Mouse (Mus musculus) kidney, embryonic 15.5 days (tissue): Measurements from ENCODE around the gene Qprt. TPM values are rescaled to one million over a fixed set of nuclear protein-coding genes. Genes with fewer than 3 reads are reported as not detected.

Experiments used
- ATAC-seq: fragments of 200-750 bp; cut with Nextera tagmentation; replicated peaks from 2 replicates; pipeline ENCODE4 v1.8.0; 2017; ENCODE audit warnings: moderate TSS enrichment; ENCODE audit not compliant: low FRiP score
- H3K27ac ChIP-seq: fragments of 300-500 bp; sonication (generic); 2 replicates; pipeline ENCODE4 v1.5.1; 2015; ENCODE audit warnings: mild to moderate bottlenecking, inconsistent platforms
- H3K27me3 ChIP-seq: fragments of 300-500 bp; sonication (generic); 2 replicates; pipeline ENCODE4 v1.6.1; 2015; ENCODE audit warnings: inconsistent platforms
- H3K36me3 ChIP-seq: fragments of 300-500 bp; sonication (generic); 2 replicates; pipeline ENCODE4 v1.6.1; 2015; ENCODE audit warnings: inconsistent platforms
- H3K4me1 ChIP-seq: fragments of 300-500 bp; sonication (generic); 2 replicates; pipeline ENCODE4 v1.6.1; 2015; ENCODE audit warnings: inconsistent platforms
- H3K4me2 ChIP-seq: fragments of 300-500 bp; sonication (generic); 2 replicates; pipeline ENCODE4 v1.6.1; 2015; ENCODE audit warnings: moderate library complexity, mild to moderate bottlenecking, inconsistent platforms
- H3K4me3 ChIP-seq: fragments of 300-500 bp; sonication (generic); replicated peaks from 2 replicates; pipeline ENCODE4 v1.5.1; 2015; ENCODE audit warnings: mild to moderate bottlenecking, inconsistent platforms
- H3K9ac ChIP-seq: fragments of 300-500 bp; sonication (generic); 2 replicates; pipeline ENCODE4 v1.6.1; 2015; ENCODE audit warnings: mild to moderate bottlenecking, inconsistent platforms
- H3K9me3 ChIP-seq: fragments of 300-500 bp; sonication (generic); replicated peaks from 2 replicates; pipeline ENCODE4 v1.6.1; 2016; ENCODE audit warnings: inconsistent platforms
- WGBS: fragments of 180-500 bp; shearing (Covaris S2); methylation state at CpG from one replicate; pipeline ENCODE4 v1.1.7; 2015; ENCODE audit warnings: mixed read lengths; 5-methylcytosine and 5-hydroxymethylcytosine counted together
- polyA plus RNA-seq: library from polyadenylated mRNA; unstranded; fragments of >200 nt; fragmentation: Nextera tagmentation; extraction: Ambion mirVana; gene quantifications from 2 replicates; pipeline ENCODE4 v1.2.1, GENCODE M21; 2015

Qprt gene
- polyA plus RNA-seq, 1 experiment from 2014 or later = 19.0 TPM

GRCm38 (mm10) chr7:127142666-127143065 is 20.6 kb upstream of the Qprt start:
- H3K27ac ChIP-seq = no peak overlapping the region
- no peak overlapping the region for H3K4me2 ChIP-seq
- ATAC-seq = no peak
- H3K9ac ChIP-seq = no peak overlapping the region
- 84% methylated on average over 4 of the region's 4 CpGs for WGBS
- no peaks in the 10 kb centered on the region for H3K36me3 ChIP-seq
- H3K4me1 ChIP-seq = peaks cover 7% of the 10 kb centered on the region; the same call in 1 of the 2 replicates
- H3K4me3 ChIP-seq = no peak overlapping the region
- H3K9me3 ChIP-seq = no peaks in the 10 kb centered on the region
- H3K27me3 ChIP-seq = no peaks in the 10 kb centered on the region

- H3K4me2 ChIP-seq = no peak overlapping the region
- no peaks in the 10 kb centered on the region for H3K27me3 ChIP-seq
- peaks cover 9% of the 10 kb centered on the region; the same call in 1 of the 2 replicates for H3K4me1 ChIP-seq
- no peak for ATAC-seq
- H3K36me3 ChIP-seq = no peaks in the 10 kb centered on the region
- H3K27ac ChIP-seq = no peak overlapping the region
- WGBS = 52% methylated on average over 2 of the region's 2 CpGs
- H3K9ac ChIP-seq = no peak overlapping the region
- no peak overlapping the region for H3K4me3 ChIP-seq
- no peaks in the 10 kb centered on the region for H3K9me3 ChIP-seq
Observed at GRCm38 (mm10) chr7:127142214-127142613, 20.2 kb upstream of the Qprt start.

- Histone ChIP-seq H3K27me3 (no peaks in the 10 kb centered on the region), H3K9ac (no peak overlapping the region), H3K4me2 (no peak overlapping the region), H3K27ac (no peak overlapping the region), H3K9me3 (no peaks in the 10 kb centered on the region), H3K4me3 (no peak overlapping the region), H3K4me1 (peaks cover 9% of the 10 kb centered on the region; the same call in 1 of the 2 replicates), H3K36me3 (no peaks in the 10 kb centered on the region)
- WGBS = 65% methylated on average over 7 of the region's 7 CpGs
- no peak for ATAC-seq
Observed at GRCm38 (mm10) chr7:127140623-127141404, 18.8 kb upstream of the Qprt start.

- H3K36me3 ChIP-seq = no peaks in the 10 kb centered on the region
- no peaks in the 10 kb centered on the region for H3K9me3 ChIP-seq
- H3K27me3 ChIP-seq = no peaks in the 10 kb centered on the region
- ATAC-seq = no peak
- no peak overlapping the region for H3K4me3 ChIP-seq
- no peak overlapping the region for H3K9ac ChIP-seq
- WGBS = 60% methylated on average over 5 of the region's 5 CpGs
- H3K27ac ChIP-seq = no peak overlapping the region
- H3K4me1 ChIP-seq = peaks cover 6% of the 10 kb centered on the region
- H3K4me2 ChIP-seq = no peak overlapping the region
Observed at GRCm38 (mm10) chr7:127139562-127139961, 17.5 kb upstream of the Qprt start.

GRCm38 (mm10) chr7:127139100-127139499 is 17.1 kb upstream of the Qprt start:
- no peak for ATAC-seq
- Histone ChIP-seq H3K9ac (no peak overlapping the region), H3K4me3 (no peak overlapping the region), H3K27me3 (no peaks in the 10 kb centered on the region), H3K9me3 (no peaks in the 10 kb centered on the region), H3K36me3 (no peaks in the 10 kb centered on the region), H3K4me2 (no peak overlapping the region), H3K27ac (no peak overlapping the region), H3K4me1 (peaks cover 6% of the 10 kb centered on the region)
- 90% methylated on average over 7 of the region's 7 CpGs for WGBS

GRCm38 (mm10) chr7:127137262-127138017 is 15.4 kb upstream of the Qprt start, which contains the start of gene Spn:
Gene Spn (minus strand): TSS chr7:127137823.
- Histone ChIP-seq H3K9me3 (no peaks in the 10 kb centered on the region), H3K4me1 (peaks cover 6% of the 10 kb centered on the region), H3K36me3 (no peaks in the 10 kb centered on the region), H3K27ac (no peak within 1 kb of the TSS), H3K27me3 (no peaks in the 10 kb centered on the region), H3K4me2 (no peak within 1 kb of the TSS), H3K4me3 (no peak within 1 kb of the TSS), H3K9ac (no peak within 1 kb of the TSS)
- ATAC-seq = no peak
- 65% methylated on average over 9 of the region's 9 CpGs for WGBS

- Histone ChIP-seq H3K27ac (no peak overlapping the region), H3K4me3 (no peak overlapping the region), H3K9me3 (no peaks in the 10 kb centered on the region), H3K36me3 (no peaks in the 10 kb centered on the region), H3K4me2 (no peak overlapping the region), H3K9ac (no peak overlapping the region), H3K27me3 (no peaks in the 10 kb centered on the region), H3K4me1 (peaks cover 6% of the 10 kb centered on the region)
- no peak for ATAC-seq
- 87% methylated on average over 22 of the region's 22 CpGs for WGBS
Observed at GRCm38 (mm10) chr7:127136181-127137071, 14.4 kb upstream of the Qprt start.

GRCm38 (mm10) chr7:127134821-127135447 is 12.9 kb upstream of the Qprt start:
- Histone ChIP-seq H3K27ac (no peak overlapping the region), H3K9me3 (no peaks in the 10 kb centered on the region), H3K27me3 (no peaks in the 10 kb centered on the region), H3K4me1 (peaks cover 6% of the 10 kb centered on the region), H3K9ac (no peak overlapping the region), H3K36me3 (no peaks in the 10 kb centered on the region), H3K4me3 (no peak overlapping the region), H3K4me2 (no peak overlapping the region)
- WGBS = 71% methylated on average over 11 of the region's 11 CpGs
- ATAC-seq = no peak

GRCm38 (mm10) chr7:127133125-127133524 is 11.1 kb upstream of the Qprt start:
- H3K4me2 ChIP-seq = no peak overlapping the region
- H3K27ac ChIP-seq = no peak overlapping the region
- H3K9ac ChIP-seq = no peak overlapping the region
- H3K4me3 ChIP-seq = no peak overlapping the region
- H3K27me3 ChIP-seq = no peaks in the 10 kb centered on the region
- no peaks in the 10 kb centered on the region for H3K36me3 ChIP-seq
- WGBS = 69% methylated on average over 5 of the region's 5 CpGs
- no peak for ATAC-seq
- H3K4me1 ChIP-seq = peaks cover 6% of the 10 kb centered on the region
- H3K9me3 ChIP-seq = no peaks in the 10 kb centered on the region

- H3K9me3 ChIP-seq = 0 out of 2 replicates have a peak, but pooled peaks cover 2% of the 10 kb centered on the region
- no peaks in the 10 kb centered on the region for H3K36me3 ChIP-seq
- H3K27ac ChIP-seq = no peak overlapping the region
- no peak overlapping the region for H3K4me3 ChIP-seq
- no peaks in the 10 kb centered on the region for H3K27me3 ChIP-seq
- no peak for ATAC-seq
- no peaks in the 10 kb centered on the region for H3K4me1 ChIP-seq
- no peak overlapping the region for H3K9ac ChIP-seq
- no peak overlapping the region for H3K4me2 ChIP-seq
- 13% methylated on average over 4 of the region's 4 CpGs for WGBS
Observed at GRCm38 (mm10) chr7:127129638-127130037, 7.6 kb upstream of the Qprt start.
